ENCODE assay signal across 10 mouse cellular contexts in genomic region chr4:84669650-84670049, GRCm38 (mm10). TPM values are rescaled to one million over a fixed set of nuclear protein-coding genes. Genes with fewer than 3 reads are reported as not detected.
DNase-seq lines count a peak whose midpoint lies in the region; ATAC-seq and TF ChIP-seq lines count a peak whose summit lies in the region.
"Had no signal": no experiment of that assay in that cellular context is flagged by ENCODE, and none has a peak within 500 bp of the region (broad histone marks: within the 10 kb centered on the region; RNA-seq: fewer than 3 reads in every experiment).

No protein-coding gene starts in this region.

- H3K27ac ChIP-seq in hindbrain, embryonic 12.5 days = no peak overlapping the region
- H3K27ac ChIP-seq in limb, embryonic 14.5 days (replicated peaks; ENCODE audit: low read depth, low read length) = no peak overlapping the region
- H3K27ac ChIP-seq in cerebellum, adult 2 months (ENCODE audit: insufficient read depth, low read length) = no peak overlapping the region
- H3K27ac ChIP-seq: liver, embryonic 15.5 days had no signal

- peak overlapping the region; percentile 19; the same call in 1 of the 2 replicates for H3K4me2 ChIP-seq in hindbrain, embryonic 12.5 days (replicated peaks)
- H3K4me2 ChIP-seq in limb, embryonic 14.5 days (replicated peaks; ENCODE audit: low read depth, low read length, severe bottlenecking) = 0 out of 2 replicates have a peak overlapping the region, but pooled peaks have one; percentile 6
- H3K4me2 ChIP-seq: liver, embryonic 15.5 days had no signal

- TF ChIP-seq CTCF in brain, embryonic 14.5 days (IDR thresholded peaks at IDR 0.05; ENCODE audit: borderline replicate concordance, extremely low read depth, insufficient read depth, insufficient read length) = no peak
- no peak for TF ChIP-seq CTCF in cerebellum, adult 2 months (IDR thresholded peaks at IDR 0.05; ENCODE audit: borderline replicate concordance, insufficient read depth, low read depth, low read length)

- TF ChIP-seq POLR2A in brain, embryonic 14.5 days (IDR thresholded peaks at IDR 0.05; ENCODE audit: borderline replicate concordance, extremely low read depth, insufficient read depth, insufficient read length, poor library complexity, severe bottlenecking) = no peak
- TF ChIP-seq POLR2A in limb, embryonic 14.5 days (IDR thresholded peaks at IDR 0.05; ENCODE audit: borderline replicate concordance, extremely low read depth, insufficient read depth, insufficient read length) = no peak
- no peak for TF ChIP-seq POLR2A in cerebellum, adult 2 months (IDR thresholded peaks at IDR 0.05; ENCODE audit: borderline replicate concordance, insufficient read depth, low read length)

- no peaks in the 10 kb centered on the region for H3K36me3 ChIP-seq in hindbrain, embryonic 12.5 days
- H3K36me3 ChIP-seq in limb, embryonic 14.5 days (ENCODE audit: control insufficient read depth, insufficient read depth, low read length) = no peaks in the 10 kb centered on the region
- H3K36me3 ChIP-seq: liver, embryonic 15.5 days had no signal

- no peaks in the 10 kb centered on the region for H3K9me3 ChIP-seq in hindbrain, embryonic 12.5 days (replicated peaks)
- H3K9me3 ChIP-seq in limb, embryonic 14.5 days (ENCODE audit: control insufficient read depth, low read length) = no peaks in the 10 kb centered on the region
- H3K9me3 ChIP-seq: liver, embryonic 15.5 days had no signal

- peaks cover 50% of the 10 kb centered on the region for H3K27me3 ChIP-seq in hindbrain, embryonic 12.5 days
- H3K27me3 ChIP-seq in limb, embryonic 14.5 days (ENCODE audit: control insufficient read depth, insufficient read depth, low read length) = no peaks in the 10 kb centered on the region
- peaks cover 3% of the 10 kb centered on the region; the same call in 1 of the 2 replicates for H3K27me3 ChIP-seq in cerebellum, adult 2 months (ENCODE audit: control insufficient read depth, insufficient read depth, low read length)

- DNase-seq in lung, postnatal 36 days = peak; percentile 18
- DNase-seq in lung, postnatal 4 days = no peak
- DNase-seq in brain, embryonic 14.5 days (ENCODE audit: low read depth) = peak; percentile 26
- DNase-seq in limb, embryonic 14.5 days (ENCODE audit: low spot score) = no peak
- DNase-seq in layer of hippocampus, adult 9-11 months = no peak
- DNase-seq in cerebellum, adult 2 months = no peak
- no peak for DNase-seq in cerebellum, adult 9-10 months
- DNase-seq: forebrain, postnatal 0 days had no signal

- 45% methylated on average over 5 of the region's 5 CpGs for WGBS in hindbrain, embryonic 12.5 days
- 61% methylated on average over 5 of the region's 5 CpGs for WGBS in limb, embryonic 14.5 days
- WGBS in cerebellum, adult 2 months = 35% methylated on average over 5 of the region's 5 CpGs

- peaks cover 19% of the 10 kb centered on the region for H3K4me1 ChIP-seq in hindbrain, embryonic 12.5 days
- H3K4me1 ChIP-seq in limb, embryonic 14.5 days (ENCODE audit: control insufficient read depth, insufficient read depth, low read length) = peaks cover 21% of the 10 kb centered on the region
- no peaks in the 10 kb centered on the region for H3K4me1 ChIP-seq in cerebellum, adult 2 months (ENCODE audit: control insufficient read depth, insufficient read depth, low read length)

- H3K9ac ChIP-seq in hindbrain, embryonic 12.5 days = no peak overlapping the region
- H3K9ac ChIP-seq in limb, embryonic 14.5 days (ENCODE audit: low read depth, low read length, severe bottlenecking) = no peak overlapping the region
- H3K9ac ChIP-seq: forebrain, postnatal 0 days; liver, embryonic 15.5 days had no signal

- ATAC-seq in hindbrain, embryonic 12.5 days (ENCODE audit: low FRiP score) = no peak
- no peak for ATAC-seq in limb, embryonic 14.5 days (ENCODE audit: low FRiP score, low read depth)
- ATAC-seq: forebrain, postnatal 0 days had no signal

- H3K4me3 ChIP-seq in hindbrain, embryonic 12.5 days = no peak overlapping the region
- no peak overlapping the region for H3K4me3 ChIP-seq in limb, embryonic 14.5 days (replicated peaks; ENCODE audit: low read length)
- H3K4me3 ChIP-seq in cerebellum, adult 2 months (replicated peaks; ENCODE audit: insufficient read depth, low read depth, low read length) = no peak overlapping the region
- H3K4me3 ChIP-seq: liver, embryonic 15.5 days had no signal

RNA-seq across cellular contexts. Expression of gene Bnc2, which starts 5.4 kb away (rescaled TPM):
- polyA plus RNA-seq in brain, embryonic 14.5 days (2012; rRNA removed) = 9.8 and 15.2 TPM in 2 replicates
- 19.2 and 27.1 TPM in 2 replicates for polyA plus RNA-seq in hindbrain, embryonic 12.5 days (2016; fragmentation: Nextera tagmentation; extraction: Ambion mirVana)
- 24.3 and 36.8 TPM in 2 replicates for polyA plus RNA-seq in limb, embryonic 14.5 days (2012; rRNA removed)
- polyA plus RNA-seq in limb, embryonic 14.5 days (2014; fragmentation: Nextera tagmentation; extraction: Ambion mirVana) = 25.7 and 32.9 TPM in 2 replicates
- 0.71 and 0.82 TPM in 2 replicates for polyA plus RNA-seq in cerebellum, adult 2 months (2012; rRNA removed)

Comparison
In these comparisons a context has a peak if more than half of its experiments do, and no peak if none do; other contexts are left out.
1. DNase-seq: peak in lung, postnatal 36 days (single experiment) and brain, embryonic 14.5 days (single experiment); none in lung, postnatal 4 days (0 of 2), limb, embryonic 14.5 days (single experiment), layer of hippocampus, adult 9-11 months (single experiment), cerebellum, adult 2 months (0 of 2) and cerebellum, adult 9-10 months (single experiment).